Mouse (Mus musculus) layer of hippocampus, adult 18-20 months (tissue): ENCODE measurements around the gene Mutyh. TPM values are rescaled to one million over a fixed set of nuclear protein-coding genes. Genes with fewer than 3 reads are reported as not detected.
"Not testable (repeated sequence)": the region's sequence is repeated elsewhere in the genome, so short reads cannot be mapped to it uniquely, and the experiment has no call there.

Source experiments
- DNase-seq, 2 experiments: peaks; one replicate each; pipeline ENCODE4 v3.0.0; 2022; ENCODE audit warnings: low spot score in 2 of 2
- total RNA-seq, 2 experiments: library from RNA; stranded (reverse); gene quantifications; 2 replicates each; pipeline ENCODE4 v1.2.3; 2021

Mutyh gene
- total RNA-seq, 2 experiments from 2014 or later: 3.5 to 3.8 TPM

GRCm38 (mm10) chr4:116819968-116820901 is 12.7 kb downstream of the Mutyh start:
- no peak for DNase-seq

- peak in 1 of 2 experiments; percentile 58 for DNase-seq
Observed at GRCm38 (mm10) chr4:116820902-116821693, 13.6 kb downstream of the Mutyh start.

- DNase-seq: no peak
Observed at GRCm38 (mm10) chr4:116821694-116822016, 14.1 kb downstream of the Mutyh start, which contains the start of gene Hpdl. Gene Hpdl, minus strand, starts transcription at chr4:116821707.

GRCm38 (mm10) chr4:116824541-116825004 is 17.1 kb downstream of the Mutyh start:
- DNase-seq: peak; percentile 62 to 80

GRCm38 (mm10) chr4:116827819-116828218 is 20.3 kb downstream of the Mutyh start:
- DNase-seq: peak in 1 of 2 experiments; percentile 72

- no peak for DNase-seq
Observed at GRCm38 (mm10) chr4:116829364-116830069, 22.0 kb downstream of the Mutyh start.

- DNase-seq: no peak
Observed at GRCm38 (mm10) chr4:116830070-116830368, 22.5 kb downstream of the Mutyh start.

- no peak for DNase-seq
Observed at GRCm38 (mm10) chr4:116838999-116839398, 31.5 kb downstream of the Mutyh start.

- DNase-seq: not testable (repeated sequence)
Observed at GRCm38 (mm10) chr4:116840096-116840495, 32.6 kb downstream of the Mutyh start.

- DNase-seq: no peak
Observed at GRCm38 (mm10) chr4:116840841-116841240, 33.3 kb downstream of the Mutyh start.

- no peak for DNase-seq
Observed at GRCm38 (mm10) chr4:116844324-116844723, 36.8 kb downstream of the Mutyh start.

- no peak for DNase-seq
Observed at GRCm38 (mm10) chr4:116849901-116850300, 42.4 kb downstream of the Mutyh start.

- DNase-seq: no peak
Observed at GRCm38 (mm10) chr4:116854286-116854685, 46.8 kb downstream of the Mutyh start.

GRCm38 (mm10) chr4:116857203-116857602 is 49.7 kb downstream of the Mutyh start:
- DNase-seq: peak in 1 of 2 experiments; percentile 5

GRCm38 (mm10) chr4:116859711-116860110 is 52.2 kb downstream of the Mutyh start:
- no peak for DNase-seq

GRCm38 (mm10) chr4:116862023-116862422 is 54.5 kb downstream of the Mutyh start:
- no peak for DNase-seq

Other genes with a start within 250 kb of the Mutyh start
- gene Ccdc17, start 211.1 kb upstream of the Mutyh start, total RNA-seq: 1 to 10 TPM; 4.6 to 4.8 TPM
- gene Nasp, start 179.8 kb upstream of the Mutyh start, total RNA-seq: 10 to 100 TPM; 24.5 to 25.4 TPM
- 100 to 1,000 TPM; 395 to 397 TPM for gene Akr1a1, start 156.0 kb upstream of the Mutyh start, total RNA-seq
- gene Prdx1, start 122.2 kb upstream of the Mutyh start, total RNA-seq: 100 to 1,000 TPM; 153 to 155 TPM
- gene Mmachc, start 99.3 kb upstream of the Mutyh start, total RNA-seq: 10 to 100 TPM; 17.0 TPM
- 1 to 10 TPM; 4.6 to 7.8 TPM for gene Ccdc163, start 99.2 kb upstream of the Mutyh start, total RNA-seq
- 1 to 10 TPM; 3.7 TPM for gene Tesk2, start 86.8 kb upstream of the Mutyh start, total RNA-seq
- 10 to 100 TPM; 12.9 TPM for gene Toe1, start 83 bp upstream of the Mutyh start, total RNA-seq
- gene Hpdl, start 14.0 kb downstream of the Mutyh start, total RNA-seq: 1 to 10 TPM; 4.3 to 5.5 TPM
- 10 to 100 TPM; 16.8 to 19.2 TPM for gene Zswim5, start 69.7 kb downstream of the Mutyh start, total RNA-seq
- 10 to 100 TPM; 61.9 to 69.4 TPM for gene Urod, start 186.7 kb downstream of the Mutyh start, total RNA-seq
- 10 to 100 TPM; 43.7 to 45.4 TPM for gene Hectd3, start 187.6 kb downstream of the Mutyh start, total RNA-seq
- gene Eif2b3, start 211.7 kb downstream of the Mutyh start, total RNA-seq: 10 to 100 TPM; 15.8 to 17.8 TPM